Mouse (Mus musculus): ENCODE results near the gene Plcl1.

The Plcl1 gene

GRCm38 (mm10) chr1:55704707-55705106, 299.0 kb downstream of the Plcl1 start:
- no peak for DNase-seq (ENCODE audit: low spot score)

GRCm38 (mm10) chr1:55705173-55705572, 299.5 kb downstream of the Plcl1 start:
- DNase-seq (ENCODE audit: low spot score) = no peak

- DNase-seq (ENCODE audit: low spot score) = no peak
These were observed 300.0 kb downstream of the Plcl1 start for GRCm38 (mm10) chr1:55705756-55706155.

GRCm38 (mm10) chr1:55706933-55707332, 301.2 kb downstream of the Plcl1 start:
- DNase-seq (ENCODE audit: low spot score) = no peak

- DNase-seq (ENCODE audit: low spot score) = no peak
These were observed 311.6 kb downstream of the Plcl1 start for GRCm38 (mm10) chr1:55717283-55717803.

- no peak for DNase-seq (ENCODE audit: low spot score)
These were observed 319.7 kb downstream of the Plcl1 start for GRCm38 (mm10) chr1:55725428-55725827.

GRCm38 (mm10) chr1:55729332-55729731, 323.6 kb downstream of the Plcl1 start:
- DNase-seq (ENCODE audit: low spot score) = no peak

GRCm38 (mm10) chr1:55732951-55733350, 327.2 kb downstream of the Plcl1 start:
- DNase-seq (ENCODE audit: low spot score) = no peak

- DNase-seq (ENCODE audit: low spot score) = peak; percentile 88
These were observed 330.5 kb downstream of the Plcl1 start for GRCm38 (mm10) chr1:55736054-55736740.

GRCm38 (mm10) chr1:55736762-55737288, 331.1 kb downstream of the Plcl1 start:
- DNase-seq (ENCODE audit: low spot score) = no peak

GRCm38 (mm10) chr1:55738746-55739365, 333.1 kb downstream of the Plcl1 start:
- no peak for DNase-seq (ENCODE audit: low spot score)

GRCm38 (mm10) chr1:55741885-55742284, 336.2 kb downstream of the Plcl1 start:
- no peak for DNase-seq (ENCODE audit: low spot score)

GRCm38 (mm10) chr1:55748516-55748915, 342.8 kb downstream of the Plcl1 start:
- no peak for DNase-seq (ENCODE audit: low spot score)

GRCm38 (mm10) chr1:55749770-55750169, 344.0 kb downstream of the Plcl1 start:
- no peak for DNase-seq (ENCODE audit: low spot score)

- DNase-seq (ENCODE audit: low spot score) = peak; percentile 27
These were observed 350.0 kb downstream of the Plcl1 start for GRCm38 (mm10) chr1:55755742-55756141.

- no peak for DNase-seq (ENCODE audit: low spot score)
These were observed 356.6 kb downstream of the Plcl1 start for GRCm38 (mm10) chr1:55762284-55762683.

- DNase-seq (ENCODE audit: low spot score) = no peak
These were observed 357.4 kb downstream of the Plcl1 start for GRCm38 (mm10) chr1:55763171-55763570.

GRCm38 (mm10) chr1:55766743-55767142, 361.0 kb downstream of the Plcl1 start:
- no peak for DNase-seq (ENCODE audit: low spot score)

- DNase-seq (ENCODE audit: low spot score) = no peak
These were observed 364.5 kb downstream of the Plcl1 start for GRCm38 (mm10) chr1:55770072-55770785.

- DNase-seq (ENCODE audit: low spot score) = no peak
These were observed 387.1 kb downstream of the Plcl1 start for GRCm38 (mm10) chr1:55792817-55793216.
